Mouse (Mus musculus) stomach, postnatal 0 days (tissue): Measurements from ENCODE around the gene Stil.

Experiments used
- CTCF ChIP-seq: IDR thresholded peaks from 2 replicates; pipeline ENCODE4 v1.5.1; 2016; ENCODE audit warnings: antibody characterized with exemption, low read depth, mild to moderate bottlenecking, moderate library complexity
- EP300 ChIP-seq: optimal IDR thresholded peaks from 2 replicates; pipeline ENCODE3; 2016; ENCODE audit warnings: antibody characterized with exemption

DNA sequence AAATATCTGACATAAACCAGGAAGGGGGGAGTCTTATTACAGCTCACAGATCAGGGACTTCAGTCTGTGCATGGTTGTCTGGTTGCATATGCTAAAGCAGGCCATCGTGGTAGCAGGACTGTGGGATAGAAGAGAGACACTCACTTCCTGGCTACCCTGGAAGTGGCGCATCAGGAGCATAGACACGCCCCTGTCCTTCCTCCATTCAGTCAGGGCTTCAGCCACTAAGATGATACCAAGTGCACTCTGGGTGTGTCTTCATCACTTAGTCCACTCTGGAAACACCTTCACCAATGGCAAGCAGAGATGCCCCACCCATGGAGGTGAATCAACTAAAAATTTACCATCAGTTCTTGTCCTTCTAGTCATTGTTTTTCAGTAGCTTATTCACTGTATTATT is 14.3 kb downstream of the Stil start:
- TF ChIP-seq CTCF (no peak), EP300 (no peak)
